Mouse (Mus musculus) heart, adult 8-10 months (tissue): Measurements from ENCODE around the gene Stk25. TPM values are rescaled to one million over a fixed set of nuclear protein-coding genes. Genes with fewer than 3 reads are reported as not detected.
"Not testable (repeated sequence)": the region's sequence is repeated elsewhere in the genome, so short reads cannot be mapped to it uniquely, and the experiment has no call there.

Experiments
- DNase-seq: peaks from one replicate; pipeline ENCODE4 v3.0.0; 2022; ENCODE audit warnings: low spot score
- total RNA-seq, 4 experiments: library from RNA; stranded (reverse); gene quantifications; 2 replicates each; pipeline ENCODE4 v1.2.4; 2022

Gene Stk25
- 100 to 1,000 TPM in 1 of 4 experiments, 10 to 100 TPM in 3; 83.1 to 100 (median 91.5) TPM for total RNA-seq

- DNase-seq, result not testable (repeated sequence)
These were observed at the start of gene Stk25 for GRCm38 (mm10) chr1:93658559-93658958. TSS of gene Stk25 (minus strand) at chr1:93658659.

GRCm38 (mm10) chr1:93705389-93705788 is 46.9 kb upstream of the Stk25 start:
- DNase-seq, result no peak

DNA sequence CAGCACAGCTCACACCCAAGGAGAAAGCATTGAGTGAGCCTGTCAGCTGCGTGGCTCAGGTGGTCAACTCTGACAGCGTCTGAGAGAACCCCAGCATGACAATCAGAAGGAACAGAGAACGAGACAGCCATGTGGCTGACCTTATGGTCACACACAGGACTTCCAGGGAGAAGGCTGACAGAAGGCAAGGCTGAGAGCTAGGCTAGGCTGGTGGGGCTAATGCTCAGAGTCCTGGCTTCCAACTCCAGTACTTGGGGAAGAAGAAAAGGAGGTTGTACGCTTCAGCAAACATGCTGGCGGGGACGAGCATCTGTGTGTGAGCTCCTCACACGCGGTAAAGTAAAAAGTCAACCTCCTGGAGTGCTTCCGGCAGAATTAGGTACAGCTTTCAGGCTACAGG is 45.9 kb upstream of the Stk25 start:
- DNase-seq, result no peak

DNA sequence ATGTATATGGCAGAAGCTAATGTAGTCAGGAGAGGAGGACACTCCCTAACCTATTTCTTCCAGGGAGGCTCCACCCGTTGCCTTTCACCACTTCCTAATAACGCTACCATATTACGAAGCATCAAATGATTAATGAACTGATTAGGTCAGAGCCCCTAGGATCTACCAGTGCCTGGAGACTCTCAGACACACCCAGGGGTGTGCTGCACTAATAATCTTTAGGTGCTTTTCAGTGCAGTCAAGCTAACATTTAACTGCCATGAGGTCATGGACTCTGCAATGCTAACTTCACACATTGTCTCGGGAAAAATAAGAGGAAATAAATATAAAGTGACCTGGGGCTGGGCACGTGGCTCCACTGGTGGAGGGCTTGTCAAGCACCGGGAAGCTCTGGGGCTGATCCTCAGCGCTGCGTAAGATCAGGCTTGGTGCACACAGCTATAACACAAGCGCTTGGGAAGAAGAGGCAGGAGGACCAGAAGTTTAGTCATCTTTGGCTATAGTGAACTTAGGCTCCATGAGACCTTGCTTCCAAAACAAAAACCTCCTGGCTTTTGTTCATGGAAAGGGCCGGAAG is 45.1 kb upstream of the Stk25 start:
- DNase-seq, result no peak

- DNase-seq, result no peak
These were observed 43.6 kb upstream of the Stk25 start for GRCm38 (mm10) chr1:93702106-93702505.

DNA sequence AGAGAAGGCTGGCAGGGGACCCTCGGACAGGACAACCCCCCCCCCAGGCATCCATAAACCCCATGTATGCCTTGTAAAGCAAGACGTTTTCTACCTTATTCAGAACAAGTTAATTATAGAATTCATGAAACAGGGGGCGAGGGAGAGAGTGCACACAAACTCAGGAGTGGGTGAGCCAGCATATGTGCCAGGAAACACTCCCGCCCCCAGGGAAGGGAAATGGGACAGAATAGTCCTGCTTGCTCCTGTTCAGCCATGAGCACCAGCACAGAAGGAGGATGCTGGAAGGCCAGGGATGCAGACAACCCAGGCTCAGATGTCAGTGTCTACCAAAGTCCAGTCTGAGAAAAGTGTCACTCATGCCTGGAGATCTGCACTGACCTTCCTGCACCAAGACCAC is 40.7 kb upstream of the Stk25 start:
- DNase-seq, result no peak

DNA sequence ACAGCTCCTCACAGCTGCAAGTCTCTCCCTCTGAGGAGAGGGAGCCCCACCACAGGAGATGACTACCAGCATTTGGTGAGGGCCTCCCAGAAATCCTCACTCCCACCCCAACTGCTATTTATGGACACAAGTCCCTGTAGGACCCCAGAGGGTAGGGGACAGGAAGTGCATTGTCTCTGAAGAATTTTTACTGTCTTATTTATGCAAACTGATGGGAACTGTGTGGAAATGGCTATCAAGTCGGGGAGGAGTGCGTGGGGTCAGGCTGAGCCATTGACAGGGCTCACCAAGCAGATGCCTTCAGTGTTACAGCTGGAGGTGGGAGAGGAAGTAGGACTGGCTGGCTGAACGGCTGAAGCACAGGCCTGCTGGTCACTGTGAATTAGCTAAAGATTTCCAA is 38.9 kb upstream of the Stk25 start:
- no peak for DNase-seq

DNA sequence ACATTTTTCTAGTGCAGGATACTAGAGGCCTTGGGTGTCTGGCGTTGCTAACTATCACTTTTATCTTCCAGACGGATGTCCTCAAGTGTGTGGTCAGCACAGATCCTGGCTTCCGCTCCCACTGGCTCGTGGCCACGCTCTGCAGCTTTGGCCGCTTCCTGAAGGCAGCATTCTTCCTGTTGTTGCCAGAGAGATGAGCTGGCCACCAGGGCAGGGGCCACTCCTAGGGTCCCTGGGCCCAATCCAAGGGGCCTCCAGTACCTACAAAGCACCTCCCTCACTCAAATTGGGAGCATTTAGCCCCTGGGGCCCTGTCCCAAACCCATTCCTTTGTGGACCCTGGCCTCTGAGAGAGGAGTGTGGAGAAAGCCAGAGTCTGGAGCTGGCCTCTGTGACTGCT is 36.5 kb upstream of the Stk25 start:
- DNase-seq, result peak; percentile 78

- no peak for DNase-seq
These were observed 35.5 kb upstream of the Stk25 start for GRCm38 (mm10) chr1:93693943-93694342.

DNA sequence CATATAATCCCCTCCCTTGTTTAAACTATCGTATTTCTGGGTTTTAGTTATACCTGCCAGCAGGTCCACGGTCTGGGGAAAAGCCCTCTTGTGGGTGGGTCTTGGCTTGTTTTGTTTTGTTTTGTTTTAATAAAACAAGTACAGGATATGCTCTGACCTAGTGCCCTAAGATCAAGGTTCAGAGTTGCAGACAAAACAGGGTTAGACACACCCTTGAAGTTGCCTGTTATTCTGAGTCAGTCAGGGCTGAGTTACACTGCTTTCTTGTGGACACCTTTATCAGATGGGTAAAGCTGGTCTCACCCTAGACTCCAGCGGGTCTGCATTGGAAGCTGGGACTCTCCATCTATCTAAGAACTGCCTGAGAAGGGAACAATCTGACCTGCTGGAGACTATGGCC is 35.0 kb upstream of the Stk25 start:
- DNase-seq, result no peak

- DNase-seq, result no peak
These were observed 34.3 kb upstream of the Stk25 start for GRCm38 (mm10) chr1:93692773-93693172.

- DNase-seq, result no peak
These were observed 33.4 kb upstream of the Stk25 start for GRCm38 (mm10) chr1:93691786-93692357.

DNA sequence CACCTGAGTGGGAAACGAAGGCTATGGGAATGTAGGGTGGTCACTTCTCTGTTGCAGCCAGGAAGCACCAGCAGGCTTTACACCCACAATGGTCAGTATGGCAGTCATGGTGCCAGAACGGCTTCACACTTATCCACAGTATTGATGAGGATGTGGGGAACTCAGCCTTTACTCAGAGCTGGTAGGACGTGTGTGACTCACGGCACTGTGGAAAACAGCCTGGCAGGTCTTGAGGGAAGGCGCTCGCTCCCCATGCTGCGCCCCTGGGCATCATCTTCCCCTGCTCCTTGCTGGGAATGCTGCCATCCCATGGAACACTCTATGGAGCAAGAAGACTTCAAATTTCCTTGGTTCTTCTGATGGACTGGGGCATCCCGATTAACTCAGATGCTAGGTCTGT is 32.6 kb upstream of the Stk25 start:
- no peak for DNase-seq

GRCm38 (mm10) chr1:93689901-93690496 is 31.5 kb upstream of the Stk25 start:
- DNase-seq, result no peak

- peak; percentile 42 for DNase-seq
These were observed 29.7 kb upstream of the Stk25 start for GRCm38 (mm10) chr1:93688154-93688553.

DNA sequence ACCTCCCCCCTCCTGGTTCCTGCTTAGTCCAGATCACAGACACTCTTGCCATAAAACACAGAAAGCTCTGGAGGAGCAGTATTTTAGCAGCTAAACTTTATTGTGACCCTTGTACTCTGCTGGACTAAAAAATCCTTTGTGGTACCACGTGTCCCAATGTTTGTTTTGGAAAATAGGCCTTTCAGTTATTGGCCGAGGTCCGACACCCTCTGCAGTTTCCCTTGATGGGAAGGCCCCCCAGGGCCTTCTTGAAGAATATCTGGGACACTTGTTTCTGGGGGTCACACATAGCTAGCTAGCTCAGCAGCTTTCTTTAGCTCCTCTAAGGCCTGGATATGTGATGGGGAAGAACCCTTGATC is 28.5 kb upstream of the Stk25 start:
- peak; percentile 46 for DNase-seq

- peak; percentile 23 for DNase-seq
These were observed 27.9 kb upstream of the Stk25 start for GRCm38 (mm10) chr1:93686245-93686960.

- DNase-seq, result peak; percentile 82
These were observed 27.2 kb upstream of the Stk25 start, which contains the start of gene Bok for GRCm38 (mm10) chr1:93685401-93686244. TSS of gene Bok (plus strand) at chr1:93685660.

DNA sequence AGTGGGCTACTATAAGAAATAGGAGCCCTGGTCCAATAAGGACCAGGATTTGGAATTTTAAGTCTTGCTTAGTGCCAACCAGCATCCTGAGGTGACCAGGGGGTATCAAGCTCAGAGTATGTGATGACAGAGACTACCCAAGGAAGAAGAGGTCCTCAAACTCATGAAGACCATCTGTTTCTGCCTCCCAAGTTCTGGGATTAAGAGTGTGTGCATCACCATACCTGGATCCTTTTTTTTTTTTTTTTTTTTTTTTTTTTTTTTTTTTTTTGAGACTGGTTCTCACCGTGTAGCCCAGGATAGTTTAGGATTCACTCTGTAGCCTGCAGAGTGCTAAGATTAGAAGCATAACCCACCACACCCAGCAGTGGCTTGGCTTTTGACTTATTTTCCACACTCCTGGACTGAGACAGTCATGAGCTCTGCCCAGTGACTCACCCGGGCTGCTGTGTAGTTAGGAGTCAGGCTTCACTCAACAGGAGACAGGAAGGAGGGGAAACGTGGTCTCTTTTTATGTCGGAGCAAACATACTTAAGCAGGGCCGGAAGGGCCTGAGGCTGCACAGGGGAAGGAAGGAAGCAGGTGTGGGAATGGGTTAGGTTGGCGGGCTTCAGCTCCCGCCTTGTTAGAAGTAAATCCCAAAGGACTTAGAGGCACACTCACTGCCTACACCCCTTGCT is 21.6 kb upstream of the Stk25 start:
- peak; percentile 74 for DNase-seq

GRCm38 (mm10) chr1:93678386-93678785 is 19.9 kb upstream of the Stk25 start:
- DNase-seq, result peak; percentile 42

GRCm38 (mm10) chr1:93672682-93673081 is 14.2 kb upstream of the Stk25 start:
- DNase-seq, result no peak
